Mouse (Mus musculus): ENCODE measurements at regions not wholly inside any gene's neighbourhood (a gene's known extent, or its start where the extent isn't known, plus 50 kb on each side); places are given as distances from the start of the nearest gene placed in this dataset.
"Not testable (repeated sequence)": the region's sequence is repeated elsewhere in the genome, so short reads cannot be mapped to it uniquely, and the experiment has no call there.

- not testable (repeated sequence) for DNase-seq (ENCODE audit: low spot score in 2 of 2)
Observed at GRCm38 (mm10) chr13:75484252-75484651, 222.3 kb upstream of the Ell2 start.

GRCm38 (mm10) chr13:75501530-75501929 lies 205.0 kb upstream of the Ell2 start:
- DNase-seq (ENCODE audit: low spot score in 2 of 2) = no peak

GRCm38 (mm10) chr13:75503394-75503793 lies 203.2 kb upstream of the Ell2 start:
- DNase-seq (ENCODE audit: low spot score in 2 of 2) = no peak

GRCm38 (mm10) chr13:75514315-75515020 lies 192.1 kb upstream of the Ell2 start:
- DNase-seq (ENCODE audit: low spot score in 2 of 2) = no peak

- DNase-seq (ENCODE audit: low spot score in 2 of 2) = no peak
Observed at GRCm38 (mm10) chr13:75523293-75524278, 183.0 kb upstream of the Ell2 start.

GRCm38 (mm10) chr13:75524481-75524880 lies 182.1 kb upstream of the Ell2 start:
- no peak for DNase-seq (ENCODE audit: low spot score in 2 of 2)

- no peak for DNase-seq (ENCODE audit: low spot score in 2 of 2)
Observed at GRCm38 (mm10) chr13:75531566-75531965, 175.0 kb upstream of the Ell2 start.

GRCm38 (mm10) chr13:75541446-75541845 lies 165.1 kb upstream of the Ell2 start:
- no peak for DNase-seq (ENCODE audit: low spot score in 2 of 2)

- DNase-seq (ENCODE audit: low spot score in 2 of 2) = no peak
Observed at GRCm38 (mm10) chr13:75542253-75542945, 164.2 kb upstream of the Ell2 start.

GRCm38 (mm10) chr13:75542946-75543327 lies 163.6 kb upstream of the Ell2 start:
- no peak for DNase-seq (ENCODE audit: low spot score in 2 of 2)

- no peak for DNase-seq (ENCODE audit: low spot score in 2 of 2)
Observed at GRCm38 (mm10) chr13:75543595-75543994, 163.0 kb upstream of the Ell2 start.

- no peak for DNase-seq (ENCODE audit: low spot score in 2 of 2)
Observed at GRCm38 (mm10) chr13:75544728-75545127, 161.8 kb upstream of the Ell2 start.

- no peak for DNase-seq (ENCODE audit: low spot score in 2 of 2)
Observed at GRCm38 (mm10) chr13:75547791-75548190, 158.8 kb upstream of the Ell2 start.

- DNase-seq (ENCODE audit: low spot score in 2 of 2) = no peak
Observed at GRCm38 (mm10) chr13:75578971-75579370, 127.6 kb upstream of the Ell2 start.

- DNase-seq (ENCODE audit: low spot score in 2 of 2) = no peak
Observed at GRCm38 (mm10) chr13:75590836-75591235, 115.7 kb upstream of the Ell2 start.

GRCm38 (mm10) chr13:75596856-75597255 lies 109.7 kb upstream of the Ell2 start:
- DNase-seq (ENCODE audit: low spot score in 2 of 2) = no peak

- no peak for DNase-seq (ENCODE audit: low spot score in 2 of 2)
Observed at GRCm38 (mm10) chr13:75598186-75598585, 108.4 kb upstream of the Ell2 start.

- DNase-seq (ENCODE audit: low spot score in 2 of 2) = no peak
Observed at GRCm38 (mm10) chr13:75598675-75599074, 107.9 kb upstream of the Ell2 start.

GRCm38 (mm10) chr13:75623229-75623628 lies 83.3 kb upstream of the Ell2 start:
- no peak for DNase-seq (ENCODE audit: low spot score in 2 of 2)

GRCm38 (mm10) chr13:75627405-75627804 lies 79.2 kb upstream of the Ell2 start:
- no peak for DNase-seq (ENCODE audit: low spot score in 2 of 2)

- no peak for DNase-seq (ENCODE audit: low spot score in 2 of 2)
Observed at GRCm38 (mm10) chr13:75631048-75631447, 75.5 kb upstream of the Ell2 start.

- DNase-seq (ENCODE audit: low spot score in 2 of 2) = no peak
Observed at GRCm38 (mm10) chr13:75647513-75647912, 59.0 kb upstream of the Ell2 start.

Measured in cerebellum, postnatal 4 days (tissue).